Mouse (Mus musculus) hindbrain, embryonic 10.5 days (tissue): ENCODE measurements around the gene Odf3l2. TPM values are rescaled to one million over a fixed set of nuclear protein-coding genes. Genes with fewer than 3 reads are reported as not detected.

ENCODE experiments used
- DNase-seq: peaks from one replicate; pipeline ENCODE4 v3.0.0-alpha.2; 2017; ENCODE audit warnings: low spot score
- H3K27ac ChIP-seq: fragments of 300-500 bp; sonication (generic); 2 replicates; pipeline ENCODE4 v1.5.1; 2016; ENCODE audit warnings: mild to moderate bottlenecking, moderate library complexity
- H3K27me3 ChIP-seq: fragments of 300-500 bp; sonication (generic); 2 replicates; pipeline ENCODE4 v1.6.1; 2016; ENCODE audit warnings: mild to moderate bottlenecking; ENCODE audit not compliant: poor library complexity, insufficient read depth, severe bottlenecking
- H3K36me3 ChIP-seq: fragments of 300-500 bp; sonication (generic); 2 replicates; pipeline ENCODE4 v1.6.1; 2016; ENCODE audit warnings: mild to moderate bottlenecking, moderate library complexity
- H3K4me1 ChIP-seq: fragments of 300-500 bp; sonication (generic); replicated peaks from 2 replicates; pipeline ENCODE4 v1.6.1; 2016; ENCODE audit warnings: mild to moderate bottlenecking
- H3K4me3 ChIP-seq: fragments of 300-500 bp; sonication (generic); 2 replicates; pipeline ENCODE4 v1.5.1; 2016; ENCODE audit warnings: mild to moderate bottlenecking, moderate library complexity
- H3K9me3 ChIP-seq: fragments of 300-500 bp; sonication (generic); 2 replicates; pipeline ENCODE4 v1.6.1; 2016; ENCODE audit warnings: mild to moderate bottlenecking, moderate library complexity
- WGBS: fragments of 180-500 bp; shearing (Covaris S2); methylation state at CpG from one replicate; pipeline ENCODE4 v1.1.7; 2016; 5-methylcytosine and 5-hydroxymethylcytosine counted together
- polyA plus RNA-seq: library from polyadenylated mRNA; unstranded; fragments of >200 nt; fragmentation: Nextera tagmentation; extraction: Ambion mirVana; gene quantifications from 2 replicates; pipeline ENCODE4 v1.2.1, GENCODE M21; 2016

Gene Odf3l2
- polyA plus RNA-seq, 1 experiment from 2014 or later, result not detected

DNA sequence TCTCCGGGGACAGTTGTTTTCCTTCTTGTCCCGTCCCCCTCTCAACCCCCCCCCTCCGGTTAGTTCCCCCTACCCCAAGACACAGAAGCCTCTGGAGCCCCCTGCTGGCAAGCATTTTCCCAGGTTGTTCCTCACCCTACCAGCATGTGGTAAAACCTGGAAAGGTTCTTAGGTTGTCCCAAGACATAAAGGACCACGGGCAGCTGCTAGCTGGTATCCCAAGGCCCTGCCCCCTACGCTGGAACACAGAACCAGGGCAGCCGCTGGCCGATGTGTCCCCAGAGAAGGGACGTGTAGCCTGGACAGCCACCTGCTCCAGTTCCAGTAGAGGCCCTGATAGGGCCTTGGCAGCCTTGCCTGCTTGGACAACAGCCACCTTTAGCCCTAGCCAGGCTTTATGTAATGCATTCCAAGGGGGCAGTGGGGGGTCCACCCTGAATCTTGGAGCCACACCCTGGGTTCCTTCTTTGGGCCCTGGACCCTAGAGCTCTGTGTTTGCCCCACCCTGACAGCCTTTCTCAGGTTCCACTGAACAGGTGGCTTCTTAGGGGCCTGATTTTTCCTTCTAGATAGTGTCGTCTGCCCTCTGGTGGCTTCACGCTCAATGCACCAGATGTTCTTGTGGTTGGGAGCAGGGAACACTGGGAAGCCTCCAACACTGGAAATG lies 37.5 kb upstream of the Odf3l2 start:
- Histone ChIP-seq H3K4me1 (peaks cover 34% of the 10 kb centered on the region), H3K27me3 (no peaks in the 10 kb centered on the region), H3K36me3 (peaks cover 44% of the 10 kb centered on the region), H3K27ac (peak overlapping the region; percentile 90), H3K9me3 (no peaks in the 10 kb centered on the region), H3K4me3 (peak overlapping the region; percentile 96)
- WGBS, result 6% methylated on average over 10 of the region's 10 CpGs
- DNase-seq, result peak; percentile 60

DNA sequence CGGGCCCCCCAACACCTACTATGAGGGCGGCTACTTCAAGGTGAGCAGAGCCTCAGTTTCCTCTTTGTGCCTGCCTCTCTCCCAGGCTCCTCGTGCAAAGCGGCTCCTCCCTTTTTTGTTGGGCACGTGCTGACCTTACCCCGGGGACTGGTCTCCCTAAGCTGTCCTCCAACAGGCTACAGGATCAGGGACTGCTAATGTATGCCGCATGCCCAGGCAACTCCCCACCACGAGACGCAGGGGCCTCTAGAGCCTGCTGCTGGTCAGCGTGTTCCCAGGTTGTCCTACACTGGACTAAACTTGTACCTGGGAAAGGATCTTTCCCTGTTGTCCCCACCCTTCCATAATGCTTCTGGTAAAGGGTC lies 37.0 kb upstream of the Odf3l2 start:
- peak; percentile 37 for DNase-seq
- H3K4me1 ChIP-seq, result peaks cover 34% of the 10 kb centered on the region
- 0% methylated on average over 10 of the region's 10 CpGs for whole genome bisulfite sequencing
- peak overlapping the region; percentile 96 for H3K4me3 ChIP-seq
- peaks cover 39% of the 10 kb centered on the region for H3K36me3 ChIP-seq
- peak overlapping the region; percentile 90 for H3K27ac ChIP-seq
- H3K27me3 ChIP-seq, result no peaks in the 10 kb centered on the region
- no peaks in the 10 kb centered on the region for H3K9me3 ChIP-seq

DNA sequence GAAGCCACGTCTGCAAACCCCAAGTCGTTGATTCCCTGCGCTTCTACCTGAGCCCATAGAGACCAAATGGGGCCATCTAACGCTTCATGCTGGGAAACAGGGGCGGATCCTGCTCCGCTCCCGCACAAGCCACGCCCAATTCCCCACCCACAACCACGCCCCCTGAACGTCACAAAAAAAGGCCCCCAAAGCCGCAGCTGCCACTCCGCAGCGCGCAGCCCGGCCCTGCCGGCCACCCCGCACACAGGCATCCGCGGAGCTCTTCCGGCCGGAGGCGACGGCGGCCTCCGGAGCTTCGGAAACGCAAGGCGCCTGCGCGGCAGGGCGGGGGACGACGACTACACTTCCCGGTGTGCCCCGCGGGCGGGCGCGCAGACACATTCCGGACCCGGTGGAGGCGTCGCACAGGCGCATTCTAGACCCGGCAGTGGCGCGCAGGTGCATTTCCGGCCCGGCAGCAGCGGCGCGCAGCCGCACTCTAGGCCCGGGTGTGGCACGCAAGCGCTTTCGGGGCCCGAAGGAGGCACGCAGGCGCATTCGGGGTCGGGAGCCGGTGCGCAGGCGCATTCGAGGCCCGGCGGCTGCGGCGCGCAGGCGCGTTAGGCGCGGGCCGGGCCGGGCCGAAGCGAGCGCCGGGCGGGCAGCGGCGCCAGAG lies 36.2 kb upstream of the Odf3l2 start, which contains the start of gene Cdc34:
Gene Cdc34, plus strand, starts transcription at position 605 of the 655 bp plus-strand sequence.
- under 1% methylated on average over 83 of the region's 84 CpGs for WGBS
- H3K36me3 ChIP-seq, result peaks cover 31% of the 10 kb centered on the region

DNA sequence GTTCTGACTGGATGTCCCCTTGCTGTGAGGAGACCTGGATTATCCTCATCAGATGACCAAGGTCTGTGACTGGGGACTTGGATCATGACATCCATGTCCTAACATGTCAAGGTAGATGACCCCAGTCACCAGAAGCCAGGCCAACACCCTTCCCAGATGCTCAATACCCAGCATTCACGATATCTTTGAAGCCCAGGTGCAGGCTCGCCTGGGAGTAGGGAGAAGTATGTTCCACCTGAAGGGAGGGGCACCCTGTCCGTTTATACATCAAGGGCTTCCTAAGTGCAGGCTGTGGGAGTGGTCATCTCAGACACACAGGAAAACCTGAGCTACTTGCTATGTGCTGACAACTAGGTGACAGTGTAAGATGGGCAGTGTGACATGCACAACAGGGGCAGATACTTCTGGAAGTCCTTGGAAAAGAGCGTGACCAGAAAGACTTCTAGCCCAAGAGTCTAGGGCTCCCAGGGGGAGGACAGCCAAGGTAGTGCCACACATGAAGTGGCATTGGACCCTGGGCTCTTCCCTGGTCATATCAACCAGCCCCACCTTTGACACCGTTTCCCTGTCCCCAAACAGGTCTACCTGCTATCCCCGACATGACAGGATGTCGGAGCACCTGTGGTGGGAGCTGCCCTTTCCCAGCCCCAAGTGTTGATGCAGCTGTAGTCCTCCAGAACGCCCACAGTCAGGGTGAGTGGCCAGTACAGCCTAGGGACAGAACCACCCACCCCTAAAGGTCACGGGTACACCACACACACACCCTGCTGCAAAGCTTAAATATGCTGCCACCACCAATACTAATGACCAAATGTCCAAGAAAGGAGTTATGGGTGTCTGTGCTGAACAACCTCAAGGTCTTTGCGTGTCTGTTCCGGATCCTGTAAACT lies 35.3 kb upstream of the Odf3l2 start:
- H3K9me3 ChIP-seq, result no peaks in the 10 kb centered on the region
- peak overlapping the region; percentile 90 for H3K27ac ChIP-seq
- peaks cover 37% of the 10 kb centered on the region for H3K4me1 ChIP-seq
- peaks cover 29% of the 10 kb centered on the region for H3K36me3 ChIP-seq
- H3K4me3 ChIP-seq, result peak overlapping the region; percentile 96
- no peak for DNase-seq
- 40% methylated on average over 11 of the region's 11 CpGs for WGBS
- H3K27me3 ChIP-seq, result peaks cover 2% of the 10 kb centered on the region

More for the DNA sequence above, 36.2 kb upstream of the Odf3l2 start, which contains the start of gene Cdc34:
- peak within 1 kb of the TSS; percentile 96 for H3K4me3 ChIP-seq
- peaks cover 34% of the 10 kb centered on the region for H3K4me1 ChIP-seq
- no peaks in the 10 kb centered on the region for H3K9me3 ChIP-seq
- H3K27ac ChIP-seq, result peak within 1 kb of the TSS; percentile 90
- no peaks in the 10 kb centered on the region for H3K27me3 ChIP-seq
- peak; percentile 99 for DNase-seq

DNA sequence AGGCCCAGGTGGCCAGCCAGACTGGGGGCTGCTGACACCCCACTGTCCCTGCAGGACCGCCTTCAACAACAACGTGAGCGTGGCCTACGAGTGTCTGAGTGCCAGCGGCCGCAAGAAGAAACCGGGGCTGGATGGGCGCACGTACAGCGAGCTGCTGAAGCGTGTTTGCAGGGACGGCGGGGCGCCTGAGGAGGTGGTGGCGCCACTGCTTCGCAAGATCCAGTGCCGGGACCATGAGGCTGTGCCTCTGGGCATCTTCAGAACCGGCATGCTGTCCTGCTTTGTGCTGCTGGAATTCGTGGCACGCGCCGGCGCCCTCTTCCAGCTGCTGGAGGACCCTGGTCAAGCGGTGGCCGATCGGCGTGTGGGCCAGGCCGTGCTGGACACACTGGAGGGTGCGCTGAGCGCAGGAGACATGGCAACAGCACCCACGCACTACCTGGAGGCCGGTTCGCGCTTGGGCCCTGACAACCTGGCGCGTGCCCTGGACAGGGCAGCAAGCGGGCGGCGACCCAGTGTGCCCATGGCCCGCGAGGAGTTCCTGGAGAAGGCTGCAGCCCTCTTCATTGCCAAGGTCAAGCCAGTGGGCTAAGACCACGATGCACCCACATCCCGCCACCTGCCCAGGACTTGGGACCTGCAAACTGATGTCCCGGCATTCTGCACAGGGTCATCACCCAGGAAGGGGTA lies 30.0 kb upstream of the Odf3l2 start:
- 50% methylated on average over 44 of the region's 44 CpGs for WGBS
- Histone ChIP-seq H3K4me3 (0 out of 2 replicates have a peak overlapping the region, but pooled peaks have one; percentile 2), H3K9me3 (0 out of 2 replicates have a peak, but pooled peaks cover 3% of the 10 kb centered on the region), H3K36me3 (peaks cover 46% of the 10 kb centered on the region), H3K27me3 (peaks cover 6% of the 10 kb centered on the region), H3K4me1 (peaks cover 26% of the 10 kb centered on the region), H3K27ac (no peak overlapping the region)
- DNase-seq, result no peak

DNA sequence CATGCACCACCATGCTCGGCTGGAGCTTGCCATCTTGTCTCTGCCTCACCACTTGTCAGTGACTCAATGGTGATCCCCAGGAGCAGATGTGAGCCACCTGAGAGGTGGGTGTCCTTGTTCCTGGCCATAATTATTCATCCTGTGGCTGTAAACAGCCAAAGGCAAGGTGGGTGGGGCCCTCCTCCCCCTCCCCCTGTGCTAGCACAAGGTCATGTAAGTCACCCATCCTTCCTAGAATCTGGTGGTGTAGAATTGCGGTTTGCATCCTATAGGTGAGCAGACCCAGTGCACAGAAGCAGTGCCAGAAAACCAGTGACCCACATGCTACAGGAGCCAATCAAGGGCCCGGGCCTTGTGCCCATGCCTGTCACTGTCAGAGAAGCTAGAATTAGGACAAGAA lies 27.5 kb upstream of the Odf3l2 start:
- H3K9me3 ChIP-seq, result 0 out of 2 replicates have a peak, but pooled peaks cover 3% of the 10 kb centered on the region
- H3K27me3 ChIP-seq, result peaks cover 6% of the 10 kb centered on the region
- H3K4me3 ChIP-seq, result no peak overlapping the region
- H3K4me1 ChIP-seq, result peaks cover 38% of the 10 kb centered on the region
- DNase-seq, result no peak
- peaks cover 46% of the 10 kb centered on the region for H3K36me3 ChIP-seq
- H3K27ac ChIP-seq, result no peak overlapping the region
- 87% methylated on average over 3 of the region's 3 CpGs for WGBS

DNA sequence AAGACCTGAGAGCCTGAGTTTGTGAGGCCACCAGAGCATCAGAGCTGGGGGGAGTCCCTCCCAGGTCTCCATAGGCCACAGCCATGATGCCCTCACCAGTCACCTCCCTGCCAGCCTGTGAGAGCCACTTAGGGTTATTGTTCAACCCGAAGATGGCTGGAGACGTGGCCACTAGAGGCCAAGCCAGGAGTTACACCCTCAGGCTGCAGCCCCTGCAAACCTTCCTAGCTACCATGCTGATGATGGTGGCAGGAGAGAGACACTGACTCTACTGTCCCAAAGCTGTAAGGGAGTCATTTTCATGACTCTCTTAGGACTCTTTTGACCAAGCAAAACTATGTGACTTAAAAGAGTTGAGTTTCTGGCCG lies 26.5 kb upstream of the Odf3l2 start:
- Histone ChIP-seq H3K9me3 (0 out of 2 replicates have a peak, but pooled peaks cover 3% of the 10 kb centered on the region), H3K27me3 (peaks cover 6% of the 10 kb centered on the region), H3K27ac (peak overlapping the region; percentile 66), H3K36me3 (peaks cover 46% of the 10 kb centered on the region), H3K4me1 (peaks cover 39% of the 10 kb centered on the region), H3K4me3 (peak overlapping the region; percentile 16)
- no peak for DNase-seq
- 69% methylated on average over 3 of the region's 3 CpGs for WGBS

DNA sequence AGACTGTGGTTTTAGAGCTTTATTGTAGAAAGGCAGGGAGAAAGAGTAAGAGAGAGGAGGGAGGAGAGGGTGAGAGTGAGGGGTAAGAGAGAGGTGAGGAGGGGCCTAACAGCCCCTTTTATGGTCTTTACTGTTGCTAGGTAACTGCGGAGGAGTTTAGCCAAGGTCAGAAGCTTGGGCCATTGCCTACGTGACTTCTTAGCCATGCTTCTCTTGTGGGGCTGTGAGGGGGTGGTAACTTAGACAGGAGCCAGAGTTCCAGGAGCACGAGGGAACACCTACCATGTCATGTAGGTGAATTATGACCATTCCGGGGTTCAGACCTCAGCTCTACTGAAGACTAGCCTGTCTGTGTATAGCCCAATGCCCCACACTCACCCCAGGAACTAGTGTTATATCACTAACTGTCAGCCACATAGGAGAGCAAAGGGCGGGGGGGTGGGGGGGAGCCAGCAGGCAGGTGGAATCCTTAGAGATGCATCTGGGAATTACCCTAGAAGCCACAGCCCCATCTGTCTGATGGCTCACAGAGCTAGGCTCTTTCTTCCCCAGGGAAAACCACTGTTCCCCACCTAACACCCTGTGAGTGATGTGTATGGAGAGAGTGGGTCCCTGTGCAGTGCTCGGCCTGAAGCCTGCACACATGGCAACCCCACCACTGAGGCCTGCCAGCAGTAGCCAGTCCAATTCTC lies 26.0 kb upstream of the Odf3l2 start:
- no peak for DNase-seq
- Histone ChIP-seq H3K27me3 (peaks cover 6% of the 10 kb centered on the region), H3K27ac (peak overlapping the region; percentile 66), H3K36me3 (peaks cover 44% of the 10 kb centered on the region), H3K4me3 (peak overlapping the region; percentile 77), H3K9me3 (0 out of 2 replicates have a peak, but pooled peaks cover 3% of the 10 kb centered on the region), H3K4me1 (peaks cover 39% of the 10 kb centered on the region)
- WGBS, result 71% methylated on average over 6 of the region's 6 CpGs

DNA sequence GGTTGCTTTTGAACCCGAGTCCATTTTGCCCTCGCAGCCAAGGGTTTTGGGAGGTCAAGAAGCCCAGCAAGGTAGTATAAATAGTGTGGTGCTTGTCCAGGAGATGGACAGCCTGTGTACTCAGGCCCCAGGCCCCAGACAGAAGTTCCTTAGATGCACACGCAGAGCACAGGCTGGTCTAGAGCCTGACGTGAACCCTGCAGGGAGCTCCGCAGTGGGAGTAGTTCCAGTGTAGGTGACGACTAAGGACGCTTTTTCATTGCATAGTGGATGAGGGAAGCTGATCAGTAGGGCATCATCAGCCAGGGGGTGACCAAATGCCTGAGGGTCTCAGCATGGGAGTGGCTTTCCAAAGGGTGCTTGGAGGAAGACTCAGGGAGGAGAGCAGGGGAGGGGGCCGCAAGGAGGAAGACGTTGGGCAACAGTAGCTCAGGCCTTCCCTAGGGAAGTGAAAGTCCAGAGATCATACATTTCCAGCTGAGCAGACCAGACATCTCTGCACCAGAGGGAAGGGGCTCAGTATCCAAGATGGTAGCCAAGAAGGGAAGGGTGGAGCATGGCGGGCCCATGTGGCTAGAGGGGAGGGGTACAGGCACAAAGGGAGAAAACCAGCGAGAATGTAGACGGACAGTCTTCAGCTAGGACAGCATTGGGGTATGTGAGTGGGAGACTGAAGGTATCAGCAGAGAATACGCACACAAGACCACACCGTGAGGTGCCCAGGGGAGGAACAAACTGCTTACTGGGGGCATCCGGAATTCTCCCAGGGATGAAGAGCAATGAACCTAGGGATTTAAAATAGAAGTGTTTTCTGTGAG lies 24.7 kb upstream of the Odf3l2 start:
- WGBS, result 35% methylated on average over 15 of the region's 15 CpGs
- peak overlapping the region; percentile 98 for H3K27ac ChIP-seq
- DNase-seq, result no peak
- no peaks in the 10 kb centered on the region for H3K9me3 ChIP-seq
- peak overlapping the region; percentile 77 for H3K4me3 ChIP-seq
- H3K4me1 ChIP-seq, result peaks cover 33% of the 10 kb centered on the region
- peaks cover 33% of the 10 kb centered on the region for H3K36me3 ChIP-seq
- H3K27me3 ChIP-seq, result no peaks in the 10 kb centered on the region

DNA sequence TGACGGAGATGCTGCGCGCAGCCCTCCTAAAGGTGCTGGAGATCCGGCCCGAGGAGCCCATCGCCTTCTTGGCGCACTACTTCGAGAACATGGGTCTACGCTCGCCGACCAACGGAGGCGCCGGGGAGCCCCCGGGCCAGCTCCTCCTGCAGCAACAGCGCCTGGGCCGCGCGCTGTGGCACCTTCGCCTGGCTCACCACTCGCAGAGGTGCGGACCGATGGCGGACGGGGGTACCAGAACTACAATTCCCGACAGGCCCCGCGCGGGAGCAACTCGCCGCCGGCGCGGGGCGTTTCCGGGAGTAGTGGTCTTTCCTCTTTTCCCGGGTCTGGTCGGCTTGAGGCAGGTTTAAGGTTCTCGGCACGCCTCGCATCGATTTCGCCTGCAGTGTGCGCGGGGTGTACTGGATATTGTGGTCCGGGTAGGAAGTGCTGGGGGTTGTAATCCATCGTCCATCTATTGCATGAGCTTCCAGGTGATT lies 24.1 kb upstream of the Odf3l2 start:
- Histone ChIP-seq H3K4me3 (peak overlapping the region; percentile 77), H3K27me3 (no peaks in the 10 kb centered on the region), H3K27ac (peak overlapping the region; percentile 98), H3K9me3 (no peaks in the 10 kb centered on the region), H3K36me3 (peaks cover 31% of the 10 kb centered on the region), H3K4me1 (peaks cover 32% of the 10 kb centered on the region)
- peak; percentile 86 for DNase-seq
- WGBS, result under 1% methylated on average over 47 of the region's 47 CpGs
